Mouse (Mus musculus): Measurements from ENCODE around the gene P4ha1.

DNA sequence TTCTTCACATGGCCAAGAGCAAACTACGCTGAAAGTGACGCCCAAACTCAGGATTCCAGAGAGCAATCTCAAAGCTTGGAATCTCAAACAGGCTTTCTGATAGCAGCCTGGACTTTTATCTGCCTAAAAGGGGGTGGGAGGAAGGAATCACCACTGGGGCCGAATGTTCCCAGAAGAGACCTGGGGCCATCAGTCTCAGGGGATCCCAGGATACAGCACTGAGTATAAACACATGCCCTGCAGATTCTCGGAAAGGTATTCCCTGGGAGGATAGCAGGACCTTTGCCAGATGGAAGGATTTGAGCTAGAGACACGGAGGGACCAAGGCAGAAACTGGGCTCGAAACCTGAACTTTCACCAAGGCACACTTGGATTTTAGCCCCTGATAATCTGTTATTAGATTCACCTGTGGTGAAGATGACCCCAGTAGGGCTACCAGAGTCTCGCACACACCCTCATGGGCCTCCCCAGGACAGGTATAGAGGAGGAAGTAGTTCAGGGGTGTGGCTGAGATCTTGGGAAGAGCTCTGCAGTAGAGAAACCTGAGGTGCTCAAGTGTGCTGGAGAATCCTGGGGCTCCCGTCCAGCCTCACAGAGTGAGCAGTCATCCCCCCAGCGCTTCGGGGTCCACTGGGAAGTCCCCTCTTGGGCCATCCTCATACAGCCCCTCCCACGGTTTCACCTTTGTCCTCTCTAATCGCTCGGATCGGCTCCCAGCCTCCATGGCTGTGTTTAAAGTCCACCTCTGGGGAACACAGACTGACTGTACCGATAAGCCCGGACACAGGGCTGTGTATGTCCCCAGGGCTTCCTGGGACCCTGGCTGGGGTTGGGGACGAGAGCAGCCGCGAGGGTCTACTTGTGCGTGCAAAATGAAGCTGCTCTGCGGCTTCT is 80.0 kb downstream of the P4ha1 start, which contains the start of gene Pla2g12b:
- TF ChIP-seq POLR2A (IDR thresholded peaks at IDR 0.05; ENCODE audit: low read depth, low read length) (no peak), CTCF (IDR thresholded peaks at IDR 0.05; ENCODE audit: extremely low read depth, insufficient read depth, insufficient read length, insufficient replicate concordance) (no peak)

Measured in spleen, adult 2 months (tissue).